Mouse (Mus musculus): ENCODE data around the gene Tubb3. TPM values are rescaled to one million over a fixed set of nuclear protein-coding genes. Genes with fewer than 3 reads are reported as not detected.

The Tubb3 gene
- total RNA-seq (2021) = under 1 TPM in 1 of 2 experiments, not detected in 1; 0.16 TPM
- long read RNA-seq, experiment 1 = 0 reads
- long read RNA-seq, experiment 2 = 0 reads

- peak; percentile 23 for DNase-seq
- intact Hi-C loops (cut with DNase I; ENCODE audit: low total_unique reads) = no loop called here
These were observed at the start of gene Tubb3 for GRCm38 (mm10) chr8:123411246-123411645. Gene Tubb3, plus strand, starts transcription at chr8:123411424.

- intact Hi-C loops (cut with DNase I; ENCODE audit: low total_unique reads) = no loop called here
- DNase-seq = peak; percentile 97
These were observed 37.6 kb upstream of the Tubb3 start, which contains the start of gene Tcf25 for GRCm38 (mm10) chr8:123373403-123374238. Gene Tcf25, plus strand, starts transcription at chr8:123373753.

- DNase-seq = peak; percentile 96
- intact Hi-C loops (cut with DNase I; ENCODE audit: low total_unique reads) = no loop called here
These were observed 37.0 kb upstream of the Tubb3 start for GRCm38 (mm10) chr8:123374239-123374578.

GRCm38 (mm10) chr8:123375701-123376100, 35.5 kb upstream of the Tubb3 start:
- no peak for DNase-seq
- intact Hi-C loops (cut with DNase I; ENCODE audit: low total_unique reads) = no loop called here

- no peak for DNase-seq
- intact Hi-C loops (cut with DNase I; ENCODE audit: low total_unique reads) = no loop called here
These were observed 35.1 kb upstream of the Tubb3 start for GRCm38 (mm10) chr8:123376106-123376505.

GRCm38 (mm10) chr8:123381711-123382110, 29.5 kb upstream of the Tubb3 start:
- DNase-seq = no peak

GRCm38 (mm10) chr8:123382516-123382915, 28.7 kb upstream of the Tubb3 start:
- no peak for DNase-seq
- intact Hi-C loops (cut with DNase I; ENCODE audit: low total_unique reads) = no loop called here

More at GRCm38 (mm10) chr8:123381711-123382110, 29.5 kb upstream of the Tubb3 start:
- intact Hi-C loops (cut with DNase I; ENCODE audit: low total_unique reads) = no loop called here

GRCm38 (mm10) chr8:123384883-123385540, 26.2 kb upstream of the Tubb3 start:
- DNase-seq = no peak
- intact Hi-C loops (cut with DNase I; ENCODE audit: low total_unique reads) = no loop called here

- intact Hi-C loops (cut with DNase I; ENCODE audit: low total_unique reads) = no loop called here
- DNase-seq = no peak
These were observed 24.2 kb upstream of the Tubb3 start for GRCm38 (mm10) chr8:123387041-123387440.

GRCm38 (mm10) chr8:123387801-123388200, 23.4 kb upstream of the Tubb3 start:
- intact Hi-C loops (cut with DNase I; ENCODE audit: low total_unique reads) = no loop called here
- no peak for DNase-seq

GRCm38 (mm10) chr8:123389026-123389425, 22.2 kb upstream of the Tubb3 start:
- DNase-seq = no peak
- intact Hi-C loops (cut with DNase I; ENCODE audit: low total_unique reads) = no loop called here

- no peak for DNase-seq
- intact Hi-C loops (cut with DNase I; ENCODE audit: low total_unique reads) = no loop called here
These were observed 12.9 kb upstream of the Tubb3 start for GRCm38 (mm10) chr8:123398308-123398707.

- no peak for DNase-seq
- intact Hi-C loops (cut with DNase I; ENCODE audit: low total_unique reads) = no loop called here
These were observed 9.3 kb upstream of the Tubb3 start for GRCm38 (mm10) chr8:123401936-123402335.

- DNase-seq = no peak
- intact Hi-C loops (cut with DNase I; ENCODE audit: low total_unique reads) = no loop called here
These were observed 8.4 kb upstream of the Tubb3 start for GRCm38 (mm10) chr8:123402730-123403326.

- DNase-seq = no peak
- intact Hi-C loops (cut with DNase I; ENCODE audit: low total_unique reads) = no loop called here
These were observed 6.7 kb upstream of the Tubb3 start for GRCm38 (mm10) chr8:123404521-123404920.

GRCm38 (mm10) chr8:123406786-123407185, 4.4 kb upstream of the Tubb3 start, which contains the start of gene Mc1r:
Gene Mc1r, plus strand, starts transcription at chr8:123407107.
- DNase-seq = peak; percentile 59
- intact Hi-C loops (cut with DNase I; ENCODE audit: low total_unique reads) = loop anchor here (5.0 kb wide), 1 partner anchor 74 kb away; the partner anchor contains the start of gene Spire2

- intact Hi-C loops (cut with DNase I; ENCODE audit: low total_unique reads) = loop anchor here (5.0 kb wide), 1 partner anchor 75 kb away; the partner anchor contains the start of gene Spire2
- DNase-seq = no peak
These were observed 3.6 kb upstream of the Tubb3 start for GRCm38 (mm10) chr8:123407612-123408011.

GRCm38 (mm10) chr8:123408586-123409544, 2.4 kb upstream of the Tubb3 start:
- intact Hi-C loops (cut with DNase I; ENCODE audit: low total_unique reads) = loop anchor here (5.0 kb wide), 1 partner anchor 77 kb away; the partner anchor contains the start of gene Spire2
- no peak for DNase-seq

- peak; percentile 56 for DNase-seq
- intact Hi-C loops (cut with DNase I; ENCODE audit: low total_unique reads) = no loop called here
These were observed 1.1 kb upstream of the Tubb3 start for GRCm38 (mm10) chr8:123410049-123410587.
